Mouse (Mus musculus) right cerebral cortex, postnatal 14 days (tissue): Measurements from ENCODE around the gene 4930556J24Rik.
"Not testable (repeated sequence)": the region's sequence is repeated elsewhere in the genome, so short reads cannot be mapped to it uniquely, and the experiment has no call there.

Experiments
- DNase-seq: peaks from one replicate; pipeline ENCODE4 v3.0.0; 2022

The 4930556J24Rik gene

GRCm38 (mm10) chr11:3970361-3970760 is 6.2 kb downstream of the 4930556J24Rik start:
- DNase-seq = no peak

GRCm38 (mm10) chr11:3969837-3970236 is 6.7 kb downstream of the 4930556J24Rik start:
- DNase-seq = no peak

- no peak for DNase-seq
Measured at GRCm38 (mm10) chr11:3964416-3965172, 12.0 kb downstream of the 4930556J24Rik start.

GRCm38 (mm10) chr11:3963610-3964415 is 12.8 kb downstream of the 4930556J24Rik start, which contains the start of gene Pes1:
TSS of gene Pes1 (plus strand) at chr11:3963975.
- DNase-seq = peak; percentile 71

GRCm38 (mm10) chr11:3963155-3963554 is 13.4 kb downstream of the 4930556J24Rik start:
- DNase-seq = peak; percentile 25

- no peak for DNase-seq
Measured at GRCm38 (mm10) chr11:3961761-3962160, 14.8 kb downstream of the 4930556J24Rik start.

- DNase-seq = no peak
Measured at GRCm38 (mm10) chr11:3960901-3961300, 15.7 kb downstream of the 4930556J24Rik start.

- DNase-seq = not testable (repeated sequence)
Measured at GRCm38 (mm10) chr11:3955371-3955770, 21.2 kb downstream of the 4930556J24Rik start.

GRCm38 (mm10) chr11:3954876-3955275 is 21.7 kb downstream of the 4930556J24Rik start:
- not testable (repeated sequence) for DNase-seq

- DNase-seq = no peak
Measured at GRCm38 (mm10) chr11:3946386-3946785, 30.2 kb downstream of the 4930556J24Rik start.

- no peak for DNase-seq
Measured at GRCm38 (mm10) chr11:3941371-3941770, 35.2 kb downstream of the 4930556J24Rik start.

GRCm38 (mm10) chr11:3937321-3937874 is 39.2 kb downstream of the 4930556J24Rik start:
- DNase-seq = no peak

GRCm38 (mm10) chr11:3936318-3936717 is 40.3 kb downstream of the 4930556J24Rik start:
- DNase-seq = no peak

GRCm38 (mm10) chr11:3935135-3935534 is 41.4 kb downstream of the 4930556J24Rik start:
- no peak for DNase-seq

- no peak for DNase-seq
Measured at GRCm38 (mm10) chr11:3933756-3934285, 42.8 kb downstream of the 4930556J24Rik start.

- DNase-seq = peak; percentile 57
Measured at GRCm38 (mm10) chr11:3931511-3932211, 44.9 kb downstream of the 4930556J24Rik start, which contains the start of gene Tcn2. TSS of gene Tcn2 (minus strand) at chr11:3932159.

GRCm38 (mm10) chr11:3930931-3931330 is 45.6 kb downstream of the 4930556J24Rik start:
- no peak for DNase-seq

- DNase-seq = no peak
Measured at GRCm38 (mm10) chr11:3930019-3930418, 46.6 kb downstream of the 4930556J24Rik start.

GRCm38 (mm10) chr11:3925916-3926315 is 50.7 kb downstream of the 4930556J24Rik start:
- DNase-seq = no peak

GRCm38 (mm10) chr11:3922731-3923130 is 53.8 kb downstream of the 4930556J24Rik start:
- no peak for DNase-seq

- DNase-seq = no peak
Measured at GRCm38 (mm10) chr11:3922115-3922514, 54.5 kb downstream of the 4930556J24Rik start.

- peak; percentile 53 for DNase-seq
Measured at GRCm38 (mm10) chr11:3921281-3921850, 55.2 kb downstream of the 4930556J24Rik start.
